Mouse (Mus musculus) CH12.LX (cell line): ENCODE data around the gene Bean1.

Experiments used
- CHD1 ChIP-seq: IDR thresholded peaks from 2 replicates; pipeline ENCODE4 v1.6.1; 2012; ENCODE audit warnings: low read depth, low read length, improper control_type of control experiment, inconsistent platforms
- CTCF ChIP-seq, 2 experiments: IDR thresholded peaks in 1 of 2; conservative IDR thresholded peaks in 1 of 2; 2 replicates each; pipeline ENCODE4 v1.5.1; 2011 to 2012; ENCODE audit warnings: low read depth in 2 of 2, low read length in 2 of 2, improper control_type of control experiment in 1 of 2, inconsistent platforms in 1 of 2, mild to moderate bottlenecking in 1 of 2, moderate library complexity in 1 of 2
- GABPA ChIP-seq: IDR thresholded peaks from 2 replicates; pipeline ENCODE4 v1.6.1; 2012; ENCODE audit warnings: low read depth, low read length, improper control_type of control experiment, inconsistent platforms; ENCODE audit not compliant: insufficient replicate concordance
- JUND ChIP-seq: conservative IDR thresholded peaks from 2 replicates; pipeline ENCODE4 v1.6.1; 2011; ENCODE audit warnings: low read depth, low read length, improper control_type of control experiment
- POLR2A ChIP-seq: IDR thresholded peaks from 2 replicates; pipeline ENCODE4 v1.6.1; 2011; ENCODE audit warnings: low read depth, mild to moderate bottlenecking, improper control_type of control experiment, low read length
- RAD21 ChIP-seq: IDR thresholded peaks from 2 replicates; pipeline ENCODE4 v1.6.1; 2011; ENCODE audit warnings: low read depth, mild to moderate bottlenecking, low read length, improper control_type of control experiment, moderate library complexity

- TF ChIP-seq CHD1 (no peak), POLR2A (no peak), RAD21 (no peak), JUND (no peak), GABPA (no peak), CTCF (conservative IDR thresholded peaks at IDR 0.05 in 1 of 2, IDR thresholded peaks at IDR 0.05 in 1 of 2; ENCODE audit: low read depth in 2 of 2, low read length in 2 of 2) (no peak)
These were observed 5.7 kb downstream of the Bean1 start for GRCm38 (mm10) chr8:104175848-104176527.
